Mouse (Mus musculus): ENCODE results near the gene Adarb1. TPM values are rescaled to one million over a fixed set of nuclear protein-coding genes. Genes with fewer than 3 reads are reported as not detected.
A peak's percentile ranks its signal among the peaks of the same experiment; 100 is the strongest.

The Adarb1 gene
- polyA plus RNA-seq, 1 experiment = 3.3 TPM

DNA sequence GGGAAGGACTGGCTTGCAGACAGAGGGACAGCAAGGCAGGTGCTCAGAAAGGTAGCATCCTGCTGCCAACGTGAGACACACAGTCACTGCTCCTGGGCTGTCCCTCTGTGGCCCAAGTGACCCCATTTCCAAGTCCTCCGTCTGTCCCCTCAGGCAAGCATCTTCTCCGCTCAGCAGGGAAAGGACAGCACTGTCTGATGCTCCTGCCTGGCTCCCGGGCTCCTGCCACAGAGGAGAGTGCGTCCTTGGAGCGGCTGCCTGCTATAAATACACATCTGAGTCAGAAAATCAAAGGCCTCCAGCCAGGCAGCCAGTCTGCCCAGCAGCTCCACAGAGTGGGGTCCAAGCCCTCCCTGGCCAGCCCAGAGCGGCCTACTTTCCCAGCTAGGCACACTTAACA lies 38.4 kb upstream of the Adarb1 start:
- no peaks in the 10 kb centered on the region for H3K79me3 ChIP-seq (ENCODE audit: low read depth)
- no peaks in the 10 kb centered on the region for H3K79me2 ChIP-seq (ENCODE audit: control insufficient read depth, insufficient read depth)
- H3ac ChIP-seq (ENCODE audit: control insufficient read depth, insufficient read length, low read depth) = no peak overlapping the region
- no peaks in the 10 kb centered on the region for H3K36me3 ChIP-seq (ENCODE audit: control insufficient read depth, insufficient read depth)
- peaks cover 10% of the 10 kb centered on the region for H3K27me3 ChIP-seq (ENCODE audit: control insufficient read depth, insufficient read depth, insufficient read length)
- no peak for TF ChIP-seq MYOG (IDR thresholded peaks at IDR 0.05; ENCODE audit: control insufficient read depth, extremely low read depth, insufficient read length)
- TF ChIP-seq CEBPB (IDR thresholded peaks at IDR 0.05; ENCODE audit: low read depth) = no peak
- no peak for TF ChIP-seq FOSL1 (IDR thresholded peaks at IDR 0.05; ENCODE audit: insufficient read depth, low read length, poor library complexity, severe bottlenecking)
- no peak for TF ChIP-seq USF1 (IDR thresholded peaks at IDR 0.05; ENCODE audit: low read depth)
- TF ChIP-seq MAX (IDR thresholded peaks at IDR 0.05) = no peak
- no peak for TF ChIP-seq CTCF (IDR thresholded peaks at IDR 0.05; ENCODE audit: control insufficient read depth, insufficient read depth, insufficient read length)
- no peak for TF ChIP-seq MYOD1 (IDR thresholded peaks at IDR 0.05; ENCODE audit: control insufficient read depth, insufficient read length, low read depth)
- H3K4me3 ChIP-seq (ENCODE audit: insufficient read depth, poor library complexity, severe bottlenecking) = no peak overlapping the region

DNA sequence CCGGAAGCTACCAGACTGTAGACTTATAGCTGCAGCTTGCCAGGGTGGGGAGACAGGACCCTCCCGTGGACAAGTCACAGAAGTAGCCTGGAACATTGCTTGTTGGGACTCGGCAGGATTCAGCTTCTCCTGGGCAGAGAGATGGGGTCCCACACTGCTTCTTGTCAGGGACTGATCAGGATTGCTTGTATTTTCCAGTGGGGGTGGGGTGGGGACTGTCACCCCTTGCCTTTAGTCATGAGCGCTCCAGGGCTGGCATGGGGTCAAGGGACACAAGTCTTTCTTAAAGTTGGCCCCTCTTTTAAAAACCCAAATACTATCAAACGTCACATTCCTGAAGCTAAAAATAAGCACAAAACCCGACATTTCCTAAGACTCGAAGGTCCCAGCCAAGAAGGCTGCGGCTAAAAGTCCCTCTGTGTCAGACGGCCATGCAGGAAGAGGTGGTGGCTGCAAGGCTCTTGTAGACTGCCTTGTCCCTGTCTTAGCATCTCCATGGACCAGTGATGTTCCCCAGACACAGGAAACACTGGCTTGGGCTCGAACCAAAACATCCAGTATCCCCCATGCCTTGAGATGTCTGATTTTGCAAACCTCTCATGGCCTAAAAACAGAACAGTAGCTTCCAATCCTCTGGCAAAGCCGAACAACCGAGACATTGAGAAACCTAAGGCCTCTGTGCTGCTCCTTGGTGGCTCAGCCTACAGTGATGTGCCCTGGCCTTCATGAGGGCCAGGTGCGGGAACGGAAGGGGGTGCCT lies 37.4 kb upstream of the Adarb1 start:
- H3K79me2 ChIP-seq (ENCODE audit: control insufficient read depth, insufficient read depth) = no peaks in the 10 kb centered on the region
- H3K36me3 ChIP-seq (ENCODE audit: control insufficient read depth, insufficient read depth) = no peaks in the 10 kb centered on the region
- H3ac ChIP-seq (ENCODE audit: control insufficient read depth, insufficient read length, low read depth) = no peak overlapping the region
- TF ChIP-seq FOSL1 (IDR thresholded peaks at IDR 0.05; ENCODE audit: insufficient read depth, low read length, poor library complexity, severe bottlenecking) (no peak), MYOD1 (IDR thresholded peaks at IDR 0.05; ENCODE audit: control insufficient read depth, insufficient read length, low read depth) (no peak), CTCF (IDR thresholded peaks at IDR 0.05; ENCODE audit: control insufficient read depth, insufficient read depth, insufficient read length) (no peak), MYOG (IDR thresholded peaks at IDR 0.05; ENCODE audit: control insufficient read depth, extremely low read depth, insufficient read length) (no peak), USF1 (IDR thresholded peaks at IDR 0.05; ENCODE audit: low read depth) (no peak), MAX (IDR thresholded peaks at IDR 0.05) (no peak), CEBPB (IDR thresholded peaks at IDR 0.05; ENCODE audit: low read depth) (no peak)
- no peak overlapping the region for H3K4me3 ChIP-seq (ENCODE audit: insufficient read depth, poor library complexity, severe bottlenecking)
- peaks cover 10% of the 10 kb centered on the region for H3K27me3 ChIP-seq (ENCODE audit: control insufficient read depth, insufficient read depth, insufficient read length)
- H3K79me3 ChIP-seq (ENCODE audit: low read depth) = no peaks in the 10 kb centered on the region

DNA sequence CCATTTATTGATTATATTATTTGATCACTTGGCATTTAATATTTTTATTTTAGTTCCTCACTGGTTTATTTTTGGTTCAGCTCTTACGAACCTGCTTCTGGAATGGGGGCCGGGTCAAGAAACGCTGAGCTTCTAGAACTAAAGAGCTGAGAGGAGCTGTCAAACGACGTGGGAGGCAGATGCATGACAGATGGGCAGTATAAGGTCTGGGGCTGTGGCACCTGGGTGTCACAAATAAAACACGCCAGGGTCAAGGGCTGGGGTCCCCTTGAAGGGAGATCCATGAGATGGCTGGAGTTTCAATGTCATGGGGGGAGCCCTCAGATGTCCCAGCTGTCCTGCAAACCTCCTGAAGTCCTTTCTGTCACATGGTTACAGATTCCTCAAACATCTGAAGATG lies 36.7 kb upstream of the Adarb1 start:
- Histone ChIP-seq H3K79me2 (ENCODE audit: control insufficient read depth, insufficient read depth) (no peaks in the 10 kb centered on the region), H3K36me3 (ENCODE audit: control insufficient read depth, insufficient read depth) (no peaks in the 10 kb centered on the region), H3ac (ENCODE audit: control insufficient read depth, insufficient read length, low read depth) (no peak overlapping the region), H3K27me3 (ENCODE audit: control insufficient read depth, insufficient read depth, insufficient read length) (peaks cover 10% of the 10 kb centered on the region), H3K79me3 (ENCODE audit: low read depth) (no peaks in the 10 kb centered on the region), H3K4me3 (ENCODE audit: insufficient read depth, poor library complexity, severe bottlenecking) (no peak overlapping the region)
- no peak for TF ChIP-seq MYOD1 (IDR thresholded peaks at IDR 0.05; ENCODE audit: control insufficient read depth, insufficient read length, low read depth)
- TF ChIP-seq MAX (IDR thresholded peaks at IDR 0.05) = no peak
- no peak for TF ChIP-seq CTCF (IDR thresholded peaks at IDR 0.05; ENCODE audit: control insufficient read depth, insufficient read depth, insufficient read length)
- no peak for TF ChIP-seq USF1 (IDR thresholded peaks at IDR 0.05; ENCODE audit: low read depth)
- TF ChIP-seq MYOG (IDR thresholded peaks at IDR 0.05; ENCODE audit: control insufficient read depth, extremely low read depth, insufficient read length) = no peak
- no peak for TF ChIP-seq FOSL1 (IDR thresholded peaks at IDR 0.05; ENCODE audit: insufficient read depth, low read length, poor library complexity, severe bottlenecking)
- TF ChIP-seq CEBPB (IDR thresholded peaks at IDR 0.05; ENCODE audit: low read depth) = no peak

DNA sequence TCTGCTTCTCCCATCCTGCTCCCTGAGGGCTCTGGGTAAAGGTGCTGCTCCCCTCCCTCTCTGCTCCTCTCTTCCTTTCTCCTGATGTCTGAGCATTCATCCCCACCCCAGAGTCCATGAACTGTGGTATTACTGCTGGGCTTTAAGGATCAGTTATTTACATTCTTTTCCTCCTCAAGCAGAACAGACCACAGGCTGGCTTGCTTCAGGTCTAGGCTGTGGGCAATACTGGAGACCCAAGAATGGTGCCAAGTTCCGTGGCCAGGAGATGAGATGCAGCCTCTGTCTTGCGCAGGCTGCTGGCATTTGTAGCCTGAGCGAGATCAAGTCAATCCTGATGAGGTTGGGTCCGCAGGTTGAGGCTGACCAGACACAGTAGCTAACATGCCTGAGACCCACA lies 33.8 kb upstream of the Adarb1 start:
- no peak overlapping the region for H3ac ChIP-seq (ENCODE audit: control insufficient read depth, insufficient read length, low read depth)
- H3K79me2 ChIP-seq (ENCODE audit: control insufficient read depth, insufficient read depth) = no peaks in the 10 kb centered on the region
- no peak overlapping the region for H3K4me3 ChIP-seq (ENCODE audit: insufficient read depth, poor library complexity, severe bottlenecking)
- peaks cover 6% of the 10 kb centered on the region for H3K27me3 ChIP-seq (ENCODE audit: control insufficient read depth, insufficient read depth, insufficient read length)
- no peaks in the 10 kb centered on the region for H3K36me3 ChIP-seq (ENCODE audit: control insufficient read depth, insufficient read depth)
- H3K79me3 ChIP-seq (ENCODE audit: low read depth) = no peaks in the 10 kb centered on the region
- TF ChIP-seq MYOG (IDR thresholded peaks at IDR 0.05; ENCODE audit: control insufficient read depth, extremely low read depth, insufficient read length) (no peak), FOSL1 (IDR thresholded peaks at IDR 0.05; ENCODE audit: insufficient read depth, low read length, poor library complexity, severe bottlenecking) (no peak), CEBPB (IDR thresholded peaks at IDR 0.05; ENCODE audit: low read depth) (no peak), MYOD1 (IDR thresholded peaks at IDR 0.05; ENCODE audit: control insufficient read depth, insufficient read length, low read depth) (no peak), CTCF (IDR thresholded peaks at IDR 0.05; ENCODE audit: control insufficient read depth, insufficient read depth, insufficient read length) (no peak), MAX (IDR thresholded peaks at IDR 0.05) (no peak), USF1 (IDR thresholded peaks at IDR 0.05; ENCODE audit: low read depth) (no peak)

DNA sequence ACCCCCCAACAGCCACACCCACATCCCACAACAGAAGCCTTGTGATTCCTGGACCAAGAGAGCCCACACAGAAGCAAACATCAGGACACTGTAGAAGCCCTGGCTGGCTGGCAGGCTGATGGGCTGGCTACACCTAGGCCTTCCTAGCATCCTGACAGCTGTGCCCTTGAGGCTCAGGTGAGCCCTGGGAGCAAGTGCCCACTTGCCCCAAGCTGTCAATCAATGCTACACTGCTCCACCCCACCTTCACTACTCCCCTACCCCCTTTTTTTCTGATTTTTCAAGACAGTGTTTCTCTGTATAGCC lies 32.0 kb upstream of the Adarb1 start:
- H3K36me3 ChIP-seq (ENCODE audit: control insufficient read depth, insufficient read depth) = no peaks in the 10 kb centered on the region
- no peaks in the 10 kb centered on the region for H3K79me2 ChIP-seq (ENCODE audit: control insufficient read depth, insufficient read depth)
- peaks cover 4% of the 10 kb centered on the region for H3K27me3 ChIP-seq (ENCODE audit: control insufficient read depth, insufficient read depth, insufficient read length)
- no peak for TF ChIP-seq CEBPB (IDR thresholded peaks at IDR 0.05; ENCODE audit: low read depth)
- no peak for TF ChIP-seq USF1 (IDR thresholded peaks at IDR 0.05; ENCODE audit: low read depth)
- TF ChIP-seq MYOD1 (IDR thresholded peaks at IDR 0.05; ENCODE audit: control insufficient read depth, insufficient read length, low read depth) = no peak
- no peak for TF ChIP-seq CTCF (IDR thresholded peaks at IDR 0.05; ENCODE audit: control insufficient read depth, insufficient read depth, insufficient read length)
- TF ChIP-seq MYOG (IDR thresholded peaks at IDR 0.05; ENCODE audit: control insufficient read depth, extremely low read depth, insufficient read length) = no peak
- no peak for TF ChIP-seq FOSL1 (IDR thresholded peaks at IDR 0.05; ENCODE audit: insufficient read depth, low read length, poor library complexity, severe bottlenecking)
- TF ChIP-seq MAX (IDR thresholded peaks at IDR 0.05) = no peak
- H3K79me3 ChIP-seq (ENCODE audit: low read depth) = no peaks in the 10 kb centered on the region
- H3K4me3 ChIP-seq (ENCODE audit: insufficient read depth, poor library complexity, severe bottlenecking) = no peak overlapping the region
- peak overlapping the region; percentile 36 for H3ac ChIP-seq (ENCODE audit: control insufficient read depth, insufficient read length, low read depth)
